Mouse (Mus musculus): ENCODE data around the gene Ywhah. TPM values are rescaled to one million over a fixed set of nuclear protein-coding genes. Genes with fewer than 3 reads are reported as not detected.

Gene Ywhah
- polyA plus RNA-seq (2012; rRNA removed) (102 and 132 TPM in 2 replicates), polyA plus RNA-seq (2014; fragmentation: Nextera tagmentation; extraction: Ambion mirVana) (183 and 201 TPM in 2 replicates)

DNA sequence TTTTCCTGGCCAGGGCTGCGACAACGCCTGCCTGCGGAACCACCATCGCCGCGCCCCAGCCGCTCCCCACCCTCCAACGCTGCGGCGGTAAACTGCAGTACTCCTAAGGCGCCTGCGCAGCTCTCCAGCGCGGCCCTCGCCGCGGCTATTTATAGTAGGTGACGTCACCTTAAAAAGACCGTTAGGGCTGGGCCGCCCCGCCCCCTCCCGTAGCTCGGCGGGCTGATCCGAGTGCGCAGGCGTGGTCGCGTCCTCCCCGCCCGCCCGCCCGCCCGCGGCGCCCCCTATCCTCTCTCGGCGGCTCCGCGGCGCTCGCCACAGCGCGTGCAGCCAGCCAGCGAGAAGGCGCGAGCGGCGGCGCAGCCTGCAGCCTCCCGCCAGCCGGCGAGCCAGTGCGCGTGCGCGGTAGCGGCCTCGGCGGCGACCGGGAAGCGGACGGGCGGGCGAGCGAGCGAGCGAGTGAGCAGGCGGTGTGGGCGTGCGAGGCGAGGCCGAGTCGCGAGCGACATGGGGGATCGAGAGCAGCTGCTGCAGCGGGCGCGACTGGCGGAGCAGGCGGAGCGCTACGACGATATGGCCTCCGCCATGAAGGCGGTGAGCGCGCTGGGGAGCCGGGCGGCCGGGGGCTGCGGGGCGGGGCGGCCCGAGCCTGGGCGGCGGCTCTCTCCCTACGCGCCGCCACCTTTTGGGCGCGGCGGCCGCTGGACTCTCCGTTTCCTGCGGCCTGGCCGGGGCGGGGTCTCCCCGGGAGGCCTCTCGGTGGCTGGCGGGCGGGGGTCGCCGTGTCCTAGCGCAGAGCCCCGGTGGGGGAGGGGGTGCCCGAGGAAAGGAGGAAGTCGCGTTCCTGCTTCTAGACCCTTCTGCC lies at the start of gene Ywhah:
Gene Ywhah, plus strand, starts transcription at position 256 of the 865 bp plus-strand sequence.
- WGBS (ENCODE audit: insufficient replicate concordance): 1% methylated on average over 118 of the region's 121 CpGs
- TF ChIP-seq CTCF (IDR thresholded peaks at IDR 0.05; ENCODE audit: low read depth): peak; percentile 63
- peak; percentile 54; the same call in 1 of the 2 replicates for TF ChIP-seq EP300 (IDR thresholded peaks at IDR 0.05; ENCODE audit: low read depth)
- ATAC-seq (ENCODE audit: insufficient read depth): peak; percentile 91
- Histone ChIP-seq H3K9me3 (ENCODE audit: control insufficient read depth, low read length) (no peaks in the 10 kb centered on the region), H3K4me2 (ENCODE audit: low read depth) (peak within 1 kb of the TSS; percentile 92), H3K4me1 (replicated peaks; ENCODE audit: control insufficient read depth in 2 of 2, insufficient read depth in 2 of 2, low read length in 1 of 2) (peaks cover 19 to 36% of the 10 kb centered on the region in 2 experiments), H3K27ac (peak within 1 kb of the TSS; percentile 98), H3K9ac (replicated peaks) (peak within 1 kb of the TSS; percentile 99), H3K36me3 (replicated peaks; ENCODE audit: control insufficient read depth, insufficient read depth, low read depth) (peaks cover 23% of the 10 kb centered on the region), H3K27me3 (ENCODE audit: control insufficient read depth, insufficient read depth, low read length) (no peaks in the 10 kb centered on the region), H3K4me3 (ENCODE audit: insufficient read depth in 1 of 2, low read depth in 2 of 2, low read length in 2 of 2) (peak within 1 kb of the TSS; percentile 99 to 100)
- peak; percentile 94 to 96 (median 94) for DNase-seq (ENCODE audit: low read depth in 3 of 3, low spot score in 3 of 3)

DNA sequence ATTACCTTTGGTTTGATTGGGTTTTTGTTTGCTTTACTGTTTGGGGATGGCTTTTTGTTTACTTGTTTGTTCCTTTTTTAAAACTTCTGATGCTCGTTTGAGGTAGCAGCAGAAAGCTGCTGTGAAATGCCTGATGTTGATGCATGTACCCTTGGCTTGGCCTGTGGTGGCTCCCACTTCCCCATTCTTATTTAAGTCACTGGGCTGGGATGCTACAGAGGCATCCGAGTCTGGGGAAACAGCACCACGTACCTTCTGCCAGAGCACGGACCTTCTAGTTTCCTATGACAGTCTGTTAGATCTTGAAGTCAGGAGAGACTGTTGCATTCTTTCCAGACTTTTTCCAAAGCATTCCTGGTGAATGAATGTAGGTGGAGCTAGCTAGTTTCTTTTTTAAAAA lies 42.1 kb upstream of the Ywhah start:
- Histone ChIP-seq H3K4me1 (replicated peaks; ENCODE audit: control insufficient read depth in 2 of 2, insufficient read depth in 2 of 2, low read length in 1 of 2) (peaks cover 0 to 4% of the 10 kb centered on the region in 2 experiments; a peak in 1 of 4 replicates), H3K27me3 (ENCODE audit: control insufficient read depth, insufficient read depth, low read length) (no peaks in the 10 kb centered on the region), H3K4me2 (ENCODE audit: low read depth) (no peak overlapping the region), H3K4me3 (ENCODE audit: insufficient read depth in 1 of 2, low read depth in 2 of 2, low read length in 2 of 2) (no peak overlapping the region), H3K9me3 (ENCODE audit: control insufficient read depth, low read length) (no peaks in the 10 kb centered on the region), H3K9ac (replicated peaks) (no peak overlapping the region), H3K36me3 (replicated peaks; ENCODE audit: control insufficient read depth, insufficient read depth, low read depth) (no peaks in the 10 kb centered on the region; the same call in 1 of the 2 replicates), H3K27ac (no peak overlapping the region)
- no peak for ATAC-seq (ENCODE audit: insufficient read depth)
- 55% methylated on average over 4 of the region's 4 CpGs for WGBS (ENCODE audit: insufficient replicate concordance)
- TF ChIP-seq CTCF (IDR thresholded peaks at IDR 0.05; ENCODE audit: low read depth): no peak
- TF ChIP-seq EP300 (IDR thresholded peaks at IDR 0.05; ENCODE audit: low read depth): no peak
- no peak for DNase-seq (ENCODE audit: low read depth in 3 of 3, low spot score in 3 of 3)

DNA sequence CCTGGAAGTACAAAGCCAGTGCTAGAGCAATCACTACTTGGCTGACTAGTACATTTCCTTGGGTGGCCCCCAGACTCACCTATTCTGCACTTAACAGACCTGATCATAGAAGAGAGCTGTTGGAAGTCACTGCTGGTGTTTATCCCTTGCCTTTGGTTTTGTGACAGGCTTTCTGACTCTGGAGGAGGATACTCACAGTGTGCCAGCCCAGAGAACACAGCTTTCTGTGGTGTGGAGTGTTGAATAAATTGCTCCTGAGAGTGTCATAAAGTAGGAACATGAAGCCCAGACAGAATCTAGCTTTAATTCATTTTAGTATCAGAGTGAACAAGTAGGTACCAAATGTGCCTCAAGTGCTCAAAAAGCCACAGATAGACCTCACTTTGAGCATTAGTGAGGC lies 41.4 kb upstream of the Ywhah start:
- H3K27me3 ChIP-seq (ENCODE audit: control insufficient read depth, insufficient read depth, low read length): no peaks in the 10 kb centered on the region
- no peak overlapping the region for H3K4me3 ChIP-seq (ENCODE audit: insufficient read depth in 1 of 2, low read depth in 2 of 2, low read length in 2 of 2)
- no peak overlapping the region for H3K9ac ChIP-seq (replicated peaks)
- ATAC-seq (ENCODE audit: insufficient read depth) (no peak), DNase-seq (ENCODE audit: low read depth in 3 of 3, low spot score in 3 of 3) (no peak)
- TF ChIP-seq EP300 (IDR thresholded peaks at IDR 0.05; ENCODE audit: low read depth) (no peak), CTCF (IDR thresholded peaks at IDR 0.05; ENCODE audit: low read depth) (no peak)
- H3K36me3 ChIP-seq (replicated peaks; ENCODE audit: control insufficient read depth, insufficient read depth, low read depth): no peaks in the 10 kb centered on the region; the same call in 1 of the 2 replicates
- no peak overlapping the region for H3K27ac ChIP-seq
- no peak overlapping the region for H3K4me2 ChIP-seq (ENCODE audit: low read depth)
- no peaks in the 10 kb centered on the region for H3K9me3 ChIP-seq (ENCODE audit: control insufficient read depth, low read length)
- H3K4me1 ChIP-seq (replicated peaks; ENCODE audit: control insufficient read depth in 2 of 2, insufficient read depth in 2 of 2, low read length in 1 of 2): peaks cover 0 to 4% of the 10 kb centered on the region in 2 experiments; a peak in 1 of 4 replicates

DNA sequence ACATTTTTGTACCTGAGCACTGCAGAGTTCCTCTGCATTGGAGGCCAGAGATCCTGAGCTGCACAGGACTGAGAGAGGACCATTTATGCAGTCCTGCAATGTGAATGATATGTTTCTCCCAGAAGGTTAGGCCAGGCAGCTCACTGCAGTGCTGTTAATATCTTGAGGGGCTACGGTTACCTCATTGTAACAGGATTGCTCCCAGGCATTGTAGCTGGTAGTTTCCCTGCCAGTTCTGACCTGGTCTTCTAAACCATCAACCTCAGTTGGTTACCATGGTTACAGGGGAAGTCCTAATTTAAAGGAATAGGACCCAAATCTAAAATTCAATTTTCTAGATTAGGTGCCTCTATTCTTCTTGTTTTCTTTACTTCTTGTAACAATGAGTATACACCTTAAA lies 33.2 kb upstream of the Ywhah start:
- ATAC-seq (ENCODE audit: insufficient read depth) (no peak), DNase-seq (ENCODE audit: low read depth in 3 of 3, low spot score in 3 of 3) (no peak)
- H3K4me3 ChIP-seq (ENCODE audit: insufficient read depth in 1 of 2, low read depth in 2 of 2, low read length in 2 of 2): no peak overlapping the region
- no peak overlapping the region for H3K4me2 ChIP-seq (ENCODE audit: low read depth)
- 63% methylated on average over 1 of the region's 1 CpGs for WGBS (ENCODE audit: insufficient replicate concordance)
- H3K27me3 ChIP-seq (ENCODE audit: control insufficient read depth, insufficient read depth, low read length): no peaks in the 10 kb centered on the region
- no peak overlapping the region for H3K9ac ChIP-seq (replicated peaks)
- no peak for TF ChIP-seq EP300 (IDR thresholded peaks at IDR 0.05; ENCODE audit: low read depth)
- no peak for TF ChIP-seq CTCF (IDR thresholded peaks at IDR 0.05; ENCODE audit: low read depth)
- H3K27ac ChIP-seq: no peak overlapping the region
- no peaks in the 10 kb centered on the region for H3K9me3 ChIP-seq (ENCODE audit: control insufficient read depth, low read length)
- peaks cover 3% of the 10 kb centered on the region; the same call in 1 of the 2 replicates for H3K36me3 ChIP-seq (replicated peaks; ENCODE audit: control insufficient read depth, insufficient read depth, low read depth)
- H3K4me1 ChIP-seq (replicated peaks; ENCODE audit: control insufficient read depth in 2 of 2, insufficient read depth in 2 of 2, low read length in 1 of 2): 0 out of 4 replicates have a peak, but pooled peaks cover 0 to 2% of the 10 kb centered on the region in 2 experiments

DNA sequence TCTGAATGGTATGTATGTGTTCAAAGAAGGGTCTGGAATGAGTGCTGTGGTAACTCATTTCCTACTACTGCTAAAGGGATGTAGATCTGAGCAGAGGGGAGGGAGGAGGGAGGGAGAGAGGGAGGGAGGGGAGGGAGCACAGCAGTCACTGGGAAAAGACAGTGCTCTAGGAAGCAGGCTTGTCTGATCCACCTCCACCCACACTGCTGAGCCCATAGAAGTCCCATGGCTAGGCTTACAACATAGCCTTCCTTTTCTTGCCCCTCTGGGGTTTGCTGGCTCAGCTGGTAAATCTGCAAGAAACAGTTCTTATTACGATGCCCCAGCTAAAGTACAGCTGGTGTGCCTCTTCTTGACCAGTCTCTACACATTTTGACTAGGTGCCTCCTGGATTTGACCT lies 30.7 kb upstream of the Ywhah start:
- H3K9ac ChIP-seq (replicated peaks): no peak overlapping the region
- H3K27me3 ChIP-seq (ENCODE audit: control insufficient read depth, insufficient read depth, low read length): no peaks in the 10 kb centered on the region
- WGBS (ENCODE audit: insufficient replicate concordance): 84% methylated on average over 1 of the region's 1 CpGs
- no peak overlapping the region for H3K4me3 ChIP-seq (ENCODE audit: insufficient read depth in 1 of 2, low read depth in 2 of 2, low read length in 2 of 2)
- DNase-seq (ENCODE audit: low read depth in 3 of 3, low spot score in 3 of 3) (no peak), ATAC-seq (ENCODE audit: insufficient read depth) (no peak)
- peaks cover 3% of the 10 kb centered on the region; the same call in 1 of the 2 replicates for H3K36me3 ChIP-seq (replicated peaks; ENCODE audit: control insufficient read depth, insufficient read depth, low read depth)
- H3K27ac ChIP-seq: no peak overlapping the region
- H3K4me1 ChIP-seq (replicated peaks; ENCODE audit: control insufficient read depth in 2 of 2, insufficient read depth in 2 of 2, low read length in 1 of 2): 0 out of 4 replicates have a peak, but pooled peaks cover 0 to 2% of the 10 kb centered on the region in 2 experiments
- no peaks in the 10 kb centered on the region for H3K9me3 ChIP-seq (ENCODE audit: control insufficient read depth, low read length)
- TF ChIP-seq CTCF (IDR thresholded peaks at IDR 0.05; ENCODE audit: low read depth) (no peak), EP300 (IDR thresholded peaks at IDR 0.05; ENCODE audit: low read depth) (no peak)
- H3K4me2 ChIP-seq (ENCODE audit: low read depth): no peak overlapping the region
